Mouse (Mus musculus): Measurements from ENCODE around the gene Platr17.
"Not testable (repeated sequence)": the region's sequence is repeated elsewhere in the genome, so short reads cannot be mapped to it uniquely, and the experiment has no call there.

Platr17 gene

GRCm38 (mm10) chr17:33902491-33902890 lies 2.4 kb upstream of the Platr17 start:
- no peak for DNase-seq (ENCODE audit: low read depth, low spot score)

GRCm38 (mm10) chr17:33903911-33904651 lies 854 bp upstream of the Platr17 start:
- DNase-seq (ENCODE audit: low read depth, low spot score), result not testable (repeated sequence)

GRCm38 (mm10) chr17:33908331-33909076 lies 3.6 kb downstream of the Platr17 start:
- DNase-seq (ENCODE audit: low read depth, low spot score), result no peak

- peak; percentile 98 for DNase-seq (ENCODE audit: low read depth, low spot score)
Observed at GRCm38 (mm10) chr17:33909077-33909868, 4.3 kb downstream of the Platr17 start, which contains the start of gene Daxx. Daxx (plus strand) TSS chr17:33909414.

- no peak for DNase-seq (ENCODE audit: low read depth, low spot score)
Observed at GRCm38 (mm10) chr17:33909869-33910250, 4.9 kb downstream of the Platr17 start.

- DNase-seq (ENCODE audit: low read depth, low spot score), result no peak
Observed at GRCm38 (mm10) chr17:33910346-33911051, 5.6 kb downstream of the Platr17 start.

- no peak for DNase-seq (ENCODE audit: low read depth, low spot score)
Observed at GRCm38 (mm10) chr17:33911052-33911812, 6.3 kb downstream of the Platr17 start.

- DNase-seq (ENCODE audit: low read depth, low spot score), result no peak
Observed at GRCm38 (mm10) chr17:33911813-33912414, 7.0 kb downstream of the Platr17 start.

- DNase-seq (ENCODE audit: low read depth, low spot score), result no peak
Observed at GRCm38 (mm10) chr17:33913264-33913663, 8.3 kb downstream of the Platr17 start.

GRCm38 (mm10) chr17:33913905-33914304 lies 9.0 kb downstream of the Platr17 start:
- no peak for DNase-seq (ENCODE audit: low read depth, low spot score)

- DNase-seq (ENCODE audit: low read depth, low spot score), result no peak
Observed at GRCm38 (mm10) chr17:33914969-33915391, 10.0 kb downstream of the Platr17 start.

GRCm38 (mm10) chr17:33915671-33916250 lies 10.8 kb downstream of the Platr17 start, which contains the start of the genes Tapbp and Zbtb22:
Tapbp (plus strand) TSS chr17:33915899.
Zbtb22 (plus strand) TSS chr17:33915904.
- peak; percentile 98 for DNase-seq (ENCODE audit: low read depth, low spot score)

- DNase-seq (ENCODE audit: low read depth, low spot score), result no peak
Observed at GRCm38 (mm10) chr17:33916294-33916693, 11.4 kb downstream of the Platr17 start.

- DNase-seq (ENCODE audit: low read depth, low spot score), result no peak
Observed at GRCm38 (mm10) chr17:33916847-33917655, 12.1 kb downstream of the Platr17 start.

- no peak for DNase-seq (ENCODE audit: low read depth, low spot score)
Observed at GRCm38 (mm10) chr17:33917656-33918292, 12.8 kb downstream of the Platr17 start.

GRCm38 (mm10) chr17:33918293-33919203 lies 13.6 kb downstream of the Platr17 start:
- DNase-seq (ENCODE audit: low read depth, low spot score), result no peak
